Mouse (Mus musculus) naive thymus-derived CD4-positive, alpha-beta T cell, adult 2 months (primary cell): ENCODE measurements at regions not wholly inside any gene's neighbourhood (a gene's known extent, or its start where the extent isn't known, plus 50 kb on each side); places are given as distances from the start of the nearest gene placed in this dataset.

ENCODE experiments used
- DNase-seq: peaks from one replicate; pipeline ENCODE4 v3.0.0-alpha.2; 2011; ENCODE audit warnings: low read depth

DNA sequence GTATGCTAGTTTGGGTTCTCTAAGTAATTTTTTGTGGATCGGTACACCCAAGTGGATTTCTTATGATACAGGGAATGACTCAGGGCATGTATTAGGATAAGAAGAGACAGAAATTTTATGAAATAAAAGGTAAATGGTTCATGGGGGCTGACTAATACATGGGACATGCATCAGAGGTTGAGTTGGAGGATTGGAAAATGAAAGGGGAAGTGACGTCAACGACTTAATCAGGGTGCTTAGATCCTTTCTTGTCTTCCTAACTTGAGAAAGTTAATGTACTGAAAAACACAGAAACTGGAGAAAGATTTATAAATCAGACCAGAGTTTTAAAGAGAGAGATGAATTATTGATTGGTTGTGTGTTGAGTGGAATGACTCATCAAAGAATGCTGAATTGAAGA is 193.8 kb downstream of the Rassf9 start:
- no peak for DNase-seq

GRCm38 (mm10) chr10:102694810-102695209 is 182.8 kb downstream of the Rassf9 start:
- DNase-seq, result no peak

GRCm38 (mm10) chr10:102689966-102690365 is 177.9 kb downstream of the Rassf9 start:
- DNase-seq, result no peak

DNA sequence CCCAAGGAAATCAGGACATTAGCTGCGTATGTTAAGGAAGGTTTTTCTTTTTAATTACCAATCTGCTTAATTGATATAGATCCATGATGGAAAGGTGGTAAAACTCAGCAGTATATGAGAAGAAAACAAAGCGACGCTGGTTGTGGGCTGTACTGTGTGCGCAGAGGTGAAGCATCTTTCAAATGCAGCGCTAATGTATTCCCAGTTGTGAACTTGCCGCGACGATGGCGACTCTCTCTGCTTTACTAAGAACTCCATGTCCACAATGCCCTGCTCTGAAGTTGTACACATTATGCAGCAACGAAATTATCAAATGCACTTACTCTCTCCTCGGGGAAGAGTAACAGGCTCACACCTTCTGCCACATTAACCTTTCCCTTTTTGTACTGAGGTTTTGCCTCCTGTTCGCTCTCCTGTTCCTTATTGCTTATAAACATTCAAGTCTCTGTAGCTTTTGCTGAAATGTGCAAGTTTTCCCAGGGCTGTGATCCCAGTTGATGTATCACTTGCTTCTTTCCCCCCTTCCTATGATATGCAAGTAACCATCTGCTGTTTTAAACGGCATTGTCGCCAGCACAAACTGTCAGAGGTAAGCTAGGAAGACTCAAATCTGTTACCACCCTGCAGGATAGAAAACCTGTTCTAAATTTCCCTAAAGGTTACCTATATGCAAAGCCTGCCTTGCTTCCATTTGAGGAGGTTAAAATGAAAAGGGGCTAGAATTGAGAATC is 174.8 kb downstream of the Rassf9 start:
- no peak for DNase-seq

- DNase-seq, result no peak
These were observed 173.9 kb downstream of the Rassf9 start for GRCm38 (mm10) chr10:102685833-102686434.

GRCm38 (mm10) chr10:102667359-102667758 is 155.3 kb downstream of the Rassf9 start:
- DNase-seq, result no peak

- DNase-seq, result no peak
These were observed 147.7 kb downstream of the Rassf9 start for GRCm38 (mm10) chr10:102659683-102660082.

DNA sequence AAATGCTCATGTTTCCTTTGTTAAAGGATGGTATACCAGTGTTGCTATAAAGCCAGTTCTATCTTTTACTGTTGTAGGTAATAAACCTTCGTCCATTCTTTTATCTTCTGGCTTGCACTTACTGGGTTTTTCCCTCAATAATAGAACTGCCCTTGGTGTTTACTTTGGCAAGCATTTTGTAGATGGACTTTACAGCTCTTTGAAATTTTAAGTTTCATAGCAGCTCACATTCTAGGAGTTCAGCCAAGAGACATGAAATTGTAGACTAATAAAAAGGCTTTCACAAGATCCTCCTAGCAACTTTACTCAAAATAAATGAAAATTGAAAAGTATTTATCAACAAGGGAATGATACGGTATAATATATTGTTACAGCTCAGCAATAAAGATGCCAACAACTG is 124.5 kb downstream of the Rassf9 start:
- no peak for DNase-seq

DNA sequence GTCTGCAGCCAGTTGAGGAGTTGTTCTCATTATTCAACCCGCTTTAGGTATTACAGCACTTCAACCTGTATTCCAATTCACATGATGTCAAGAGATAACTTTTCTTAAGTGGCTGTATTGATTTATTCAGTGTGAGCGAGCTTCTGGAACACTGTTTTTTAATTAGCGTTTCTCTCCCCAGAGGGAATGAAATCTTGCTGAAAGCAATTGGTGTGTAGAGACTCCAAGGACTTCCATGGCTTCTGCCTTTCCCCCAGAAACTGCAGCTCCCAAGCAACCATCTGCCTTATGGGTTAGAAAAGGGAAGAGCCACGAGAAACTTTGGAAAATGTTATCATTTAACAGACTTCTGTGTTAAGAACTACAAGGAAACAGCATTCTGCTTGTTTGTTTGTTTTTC is 121.4 kb downstream of the Rassf9 start:
- DNase-seq, result no peak

DNA sequence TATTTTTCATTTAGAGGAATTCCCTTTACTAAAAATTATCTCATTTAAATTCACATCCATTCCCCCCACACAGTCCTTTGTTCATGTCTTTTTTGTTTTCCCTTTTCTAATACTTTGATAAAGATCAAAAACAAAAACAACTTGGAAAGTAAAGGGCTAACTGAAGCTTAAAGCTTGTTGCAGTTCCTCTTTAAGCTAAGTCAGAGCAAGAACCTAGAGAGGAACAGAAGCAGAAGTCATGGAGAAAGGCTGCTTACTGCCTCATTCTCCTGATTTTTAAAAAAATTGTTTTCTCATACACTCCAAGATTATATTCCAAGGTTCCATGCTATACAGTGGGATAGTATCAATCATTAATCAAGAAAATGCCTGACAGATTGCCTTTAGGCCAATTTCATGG is 116.6 kb downstream of the Rassf9 start:
- DNase-seq, result no peak

DNA sequence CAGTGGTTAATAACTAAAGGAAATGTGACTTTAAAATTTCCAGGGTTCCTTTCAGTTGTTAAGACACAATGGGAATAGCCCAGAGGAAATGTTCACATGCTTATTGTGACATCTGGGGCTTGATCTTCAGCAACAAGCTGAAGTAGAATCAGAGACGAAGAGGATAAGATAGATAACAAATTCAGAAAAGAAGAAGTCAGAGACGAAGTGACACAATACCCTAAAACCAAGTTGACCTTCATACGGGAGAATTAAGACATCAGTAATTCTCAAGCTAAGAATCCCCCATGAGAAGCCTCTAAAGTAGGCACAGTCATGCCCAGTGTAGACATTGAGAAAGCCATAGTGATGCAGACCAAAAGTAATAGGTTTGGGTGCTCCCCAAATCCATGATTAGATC is 111.9 kb downstream of the Rassf9 start:
- no peak for DNase-seq

GRCm38 (mm10) chr10:102622583-102623008 is 110.6 kb downstream of the Rassf9 start:
- no peak for DNase-seq

GRCm38 (mm10) chr10:102618711-102619110 is 106.7 kb downstream of the Rassf9 start:
- no peak for DNase-seq

DNA sequence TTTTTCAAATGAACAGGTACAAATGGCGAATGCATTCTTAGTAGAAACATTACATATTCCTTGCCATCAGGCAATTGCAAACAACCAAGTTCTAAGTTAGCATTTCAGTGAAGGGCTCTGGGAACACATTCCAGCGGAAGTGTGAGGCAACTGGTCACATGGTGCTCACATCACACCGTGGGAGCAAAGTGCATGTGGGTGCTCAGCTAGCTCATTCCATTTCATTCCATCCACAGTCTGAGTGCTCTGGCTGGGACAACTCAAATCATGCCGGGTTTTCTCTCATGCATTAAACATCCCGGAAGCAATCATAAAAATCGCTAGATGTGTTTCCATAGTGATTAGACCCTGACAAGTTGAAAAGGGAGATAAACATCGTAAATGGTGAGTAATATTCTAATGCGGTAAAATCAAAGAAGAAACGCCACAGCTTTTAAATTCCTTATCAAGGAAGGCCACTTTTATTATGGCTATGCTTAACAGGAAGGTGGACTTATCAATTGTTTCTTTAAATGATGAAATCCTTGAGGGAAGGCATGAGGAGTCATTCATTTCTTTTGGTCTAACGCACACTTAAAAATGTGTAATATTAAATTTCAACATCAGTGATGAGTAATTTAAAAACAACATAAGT is 104.1 kb downstream of the Rassf9 start:
- DNase-seq, result no peak
